In the genomic region with DNA sequence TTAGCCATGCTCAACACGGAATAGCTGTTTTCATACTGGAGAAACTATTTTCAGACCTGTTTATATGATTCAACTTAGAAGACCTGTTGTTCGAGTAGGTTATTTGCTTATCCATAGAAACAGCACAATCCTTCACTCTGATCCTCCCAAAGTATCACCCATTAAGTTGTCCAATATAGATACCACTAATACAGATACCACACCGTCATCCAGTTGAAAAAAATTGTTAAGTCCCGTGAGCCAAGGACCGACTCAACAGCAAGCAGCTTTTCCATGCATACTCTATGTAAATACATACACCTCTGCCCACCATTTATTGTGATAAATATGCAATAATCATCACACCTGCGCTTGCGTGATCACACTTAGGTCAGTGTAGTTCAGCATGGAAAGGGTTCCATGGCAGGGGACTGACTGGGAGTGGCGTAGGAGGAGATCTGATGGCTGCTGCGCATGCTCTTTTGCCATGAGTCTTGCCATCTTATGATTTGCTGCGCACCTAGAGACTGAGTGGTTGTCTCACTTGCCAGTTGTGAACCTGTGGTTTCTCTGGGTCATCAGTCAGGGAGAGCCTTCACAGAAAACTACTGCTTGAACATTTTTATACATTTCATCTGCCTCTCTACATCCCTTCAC, we compare ENCODE assay signal across 27 mouse cellular contexts. TPM values are rescaled to one million over a fixed set of nuclear protein-coding genes. Genes with fewer than 3 reads are reported as not detected.
"Had no signal": no experiment of that assay in that cellular context is flagged by ENCODE, and none has a peak within 500 bp of the region (broad histone marks: within the 10 kb centered on the region; RNA-seq: fewer than 3 reads in every experiment).

No protein-coding gene starts in this region.

- H3K4me2 ChIP-seq: embryonic facial prominence, embryonic 12.5 days; embryonic facial prominence, embryonic 13.5 days; embryonic facial prominence, embryonic 15.5 days; forebrain, embryonic 12.5 days; forebrain, embryonic 13.5 days; forebrain, embryonic 15.5 days had no signal

- DNase-seq: cerebellum, adult 9-11 months; cerebellum, postnatal 10 days; cerebellum, postnatal 14 days; cerebellum, postnatal 25 days; cerebellum, postnatal 36 days; embryo, embryonic 11 days; forebrain, postnatal 0 days; gastrocnemius, adult 2 months; gastrocnemius, postnatal 10 days; gastrocnemius, postnatal 14 days; gastrocnemius, postnatal 25 days; gastrocnemius, postnatal 36 days; heart, adult 11 months; heart, adult 18-20 months; heart, adult 2 months had no signal

- H3K9ac ChIP-seq: embryonic facial prominence, embryonic 12.5 days; embryonic facial prominence, embryonic 13.5 days; embryonic facial prominence, embryonic 15.5 days; forebrain, embryonic 12.5 days; forebrain, embryonic 13.5 days; forebrain, embryonic 15.5 days; forebrain, postnatal 0 days had no signal

- H3K27me3 ChIP-seq: embryonic facial prominence, embryonic 12.5 days; embryonic facial prominence, embryonic 15.5 days; forebrain, embryonic 13.5 days; forebrain, embryonic 15.5 days had no signal

- H3K4me3 ChIP-seq: embryonic facial prominence, embryonic 10.5 days; embryonic facial prominence, embryonic 12.5 days; embryonic facial prominence, embryonic 13.5 days; embryonic facial prominence, embryonic 15.5 days; erythroblast, embryonic 14.5 days; forebrain, embryonic 10.5 days; forebrain, embryonic 12.5 days; forebrain, embryonic 13.5 days; forebrain, embryonic 15.5 days; gastrocnemius, adult 2 months; heart, adult 2 months; heart, embryonic 10.5 days had no signal

- H3K9me3 ChIP-seq: embryonic facial prominence, embryonic 10.5 days; embryonic facial prominence, embryonic 12.5 days; embryonic facial prominence, embryonic 13.5 days; embryonic facial prominence, embryonic 15.5 days; forebrain, embryonic 10.5 days; forebrain, embryonic 12.5 days; forebrain, embryonic 13.5 days; forebrain, embryonic 15.5 days; heart, embryonic 10.5 days had no signal

- H3K36me3 ChIP-seq: embryonic facial prominence, embryonic 10.5 days; embryonic facial prominence, embryonic 12.5 days; embryonic facial prominence, embryonic 13.5 days; embryonic facial prominence, embryonic 15.5 days; forebrain, embryonic 10.5 days; forebrain, embryonic 12.5 days; forebrain, embryonic 15.5 days; heart, embryonic 10.5 days had no signal

- H3K27ac ChIP-seq: embryonic facial prominence, embryonic 10.5 days; embryonic facial prominence, embryonic 12.5 days; embryonic facial prominence, embryonic 13.5 days; embryonic facial prominence, embryonic 15.5 days; forebrain, embryonic 10.5 days; forebrain, embryonic 12.5 days; forebrain, embryonic 13.5 days; forebrain, embryonic 15.5 days; gastrocnemius, adult 2 months; heart, adult 2 months; heart, embryonic 10.5 days had no signal

RNA-seq across cellular contexts. Expression of a gene that starts 32.9 kb away (rescaled TPM):
- total RNA-seq: common myeloid progenitor, adult 5-6 weeks; granulocyte monocyte progenitor cell, adult 5-6 weeks had no signal
- polyA plus RNA-seq: erythroblast, embryonic 14.5 days had no signal
